Mouse (Mus musculus) heart, embryonic 15.5 days (tissue): Measurements from ENCODE around the gene Syt9. TPM values are rescaled to one million over a fixed set of nuclear protein-coding genes. Genes with fewer than 3 reads are reported as not detected.

Experiments
- ATAC-seq: fragments of 200-750 bp; cut with Nextera tagmentation; replicated peaks from 2 replicates; pipeline ENCODE4 v1.8.0; 2017; ENCODE audit warnings: low read depth, moderate TSS enrichment; ENCODE audit not compliant: insufficient number of reproducible peaks, insufficient read depth, low FRiP score
- H3K27ac ChIP-seq: fragments of 300-500 bp; sonication (generic); 2 replicates; pipeline ENCODE4 v1.5.1; 2015; ENCODE audit warnings: mild to moderate bottlenecking, inconsistent platforms
- H3K27me3 ChIP-seq: fragments of 300-500 bp; sonication (generic); 2 replicates; pipeline ENCODE4 v1.6.1; 2015; ENCODE audit warnings: inconsistent platforms
- H3K36me3 ChIP-seq: fragments of 300-500 bp; sonication (generic); 2 replicates; pipeline ENCODE4 v1.6.1; 2015; ENCODE audit warnings: mild to moderate bottlenecking, inconsistent platforms
- H3K4me1 ChIP-seq: fragments of 300-500 bp; sonication (generic); replicated peaks from 2 replicates; pipeline ENCODE4 v1.6.1; 2015; ENCODE audit warnings: inconsistent platforms
- H3K4me2 ChIP-seq: fragments of 300-500 bp; sonication (generic); 2 replicates; pipeline ENCODE4 v1.6.1; 2015; ENCODE audit warnings: inconsistent platforms, mild to moderate bottlenecking, moderate library complexity
- H3K4me3 ChIP-seq: fragments of 300-500 bp; sonication (generic); 2 replicates; pipeline ENCODE4 v1.5.1; 2015; ENCODE audit warnings: mild to moderate bottlenecking, inconsistent platforms
- H3K9ac ChIP-seq: fragments of 300-500 bp; sonication (generic); 2 replicates; pipeline ENCODE4 v1.6.1; 2015; ENCODE audit warnings: mild to moderate bottlenecking, inconsistent platforms
- H3K9me3 ChIP-seq: fragments of 300-500 bp; sonication (generic); replicated peaks from 2 replicates; pipeline ENCODE4 v1.6.1; 2016; ENCODE audit warnings: inconsistent platforms
- WGBS: fragments of 180-500 bp; shearing (Covaris S2); methylation state at CpG from one replicate; pipeline ENCODE4 v1.1.7; 2015; ENCODE audit warnings: mixed read lengths; 5-methylcytosine and 5-hydroxymethylcytosine counted together
- polyA plus RNA-seq: library from polyadenylated mRNA; unstranded; fragments of >200 nt; fragmentation: Nextera tagmentation; extraction: Ambion mirVana; gene quantifications from 2 replicates; pipeline ENCODE4 v1.2.1, GENCODE M21; 2015

The Syt9 gene
- polyA plus RNA-seq, 1 experiment from 2014 or later, result 0.31 TPM

DNA sequence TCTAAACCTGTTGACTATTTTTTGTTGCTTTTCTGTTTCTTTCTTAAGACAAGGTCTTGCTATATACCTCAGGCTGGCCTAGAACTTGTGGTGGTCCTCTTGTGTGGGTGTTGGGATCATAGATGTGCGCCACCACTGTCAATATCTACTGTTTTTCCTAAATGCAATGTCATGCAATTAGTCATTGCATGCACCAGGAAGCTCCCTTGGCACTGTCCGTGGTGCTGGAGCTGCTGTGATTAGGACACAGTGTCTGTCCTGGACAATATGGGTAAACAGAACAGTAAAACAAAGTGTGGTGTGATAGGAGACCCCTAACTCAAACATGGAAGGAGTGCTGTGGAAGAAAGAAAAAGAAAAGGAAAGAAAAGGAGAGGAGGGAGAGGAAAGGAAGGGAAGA, 22.2 kb downstream of the Syt9 start:
- Histone ChIP-seq H3K4me1 (no peaks in the 10 kb centered on the region), H3K36me3 (no peaks in the 10 kb centered on the region), H3K9me3 (no peaks in the 10 kb centered on the region), H3K4me2 (no peak overlapping the region), H3K9ac (no peak overlapping the region), H3K27ac (no peak overlapping the region), H3K27me3 (no peaks in the 10 kb centered on the region), H3K4me3 (no peak overlapping the region)
- no peak for ATAC-seq
- WGBS, result 50% methylated on average over 2 of the region's 2 CpGs

DNA sequence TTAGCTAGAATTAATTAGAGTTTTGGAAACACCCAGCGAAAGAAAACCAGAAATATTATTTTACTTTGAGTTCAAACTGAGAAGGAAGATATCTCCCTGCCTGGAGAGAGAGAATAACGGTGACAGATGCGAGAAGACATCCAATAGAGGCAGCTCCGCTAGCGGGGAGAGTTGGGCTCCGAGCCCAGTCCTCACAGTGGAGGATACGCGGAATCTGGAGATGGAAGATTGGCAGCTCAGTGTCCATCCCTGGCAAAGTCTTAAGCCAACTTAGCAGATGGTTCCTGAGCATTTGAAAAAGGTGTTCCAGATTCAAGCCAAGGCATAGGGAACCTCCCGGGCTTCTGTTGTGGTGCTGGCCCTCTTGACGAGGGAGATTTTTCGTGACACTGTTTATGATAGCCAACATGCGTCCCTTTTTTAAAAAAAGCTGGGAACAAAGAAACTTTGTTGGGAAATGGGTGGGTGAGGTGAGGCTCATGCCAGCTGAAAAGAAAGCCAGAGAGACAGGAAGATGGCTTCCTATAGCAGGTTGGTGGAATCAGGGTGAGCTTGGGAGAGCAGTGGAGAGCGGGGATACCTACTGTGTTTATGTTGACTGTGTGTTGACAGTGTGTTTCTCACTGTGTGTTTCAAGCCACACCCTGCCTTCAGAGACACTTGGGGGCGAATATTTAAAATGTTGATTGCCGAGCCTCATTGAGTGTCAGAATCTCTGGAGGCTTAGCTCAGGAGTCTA, 29.7 kb downstream of the Syt9 start:
- no peak for ATAC-seq
- Histone ChIP-seq H3K27me3 (no peaks in the 10 kb centered on the region), H3K9ac (no peak overlapping the region), H3K36me3 (no peaks in the 10 kb centered on the region), H3K9me3 (no peaks in the 10 kb centered on the region), H3K27ac (no peak overlapping the region), H3K4me1 (no peaks in the 10 kb centered on the region), H3K4me3 (no peak overlapping the region), H3K4me2 (no peak overlapping the region)
- WGBS, result 77% methylated on average over 15 of the region's 15 CpGs

DNA sequence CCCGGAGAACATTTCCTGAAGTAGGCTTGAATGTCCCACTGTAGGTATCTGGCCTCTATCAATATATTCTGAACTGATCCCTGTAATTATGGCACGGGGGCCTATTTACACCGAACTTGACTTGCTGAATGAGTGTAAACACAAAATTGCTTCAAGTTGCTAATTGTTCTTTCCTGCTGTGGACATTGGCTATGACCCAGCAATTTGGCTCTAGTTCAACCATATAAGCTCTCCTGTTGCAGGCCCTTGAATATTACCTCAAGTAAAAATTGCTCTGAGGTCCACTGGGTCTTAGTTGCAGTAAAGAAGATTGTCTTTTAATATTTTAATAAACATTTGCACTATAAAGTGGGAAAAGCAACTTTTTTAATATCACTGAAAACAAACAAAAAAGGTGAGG, 32.7 kb downstream of the Syt9 start:
- Histone ChIP-seq H3K4me2 (no peak overlapping the region), H3K9me3 (no peaks in the 10 kb centered on the region), H3K27ac (no peak overlapping the region), H3K9ac (no peak overlapping the region), H3K4me1 (no peaks in the 10 kb centered on the region), H3K36me3 (no peaks in the 10 kb centered on the region), H3K4me3 (no peak overlapping the region), H3K27me3 (no peaks in the 10 kb centered on the region)
- no peak for ATAC-seq
- 81% methylated on average over 3 of the region's 3 CpGs for WGBS

DNA sequence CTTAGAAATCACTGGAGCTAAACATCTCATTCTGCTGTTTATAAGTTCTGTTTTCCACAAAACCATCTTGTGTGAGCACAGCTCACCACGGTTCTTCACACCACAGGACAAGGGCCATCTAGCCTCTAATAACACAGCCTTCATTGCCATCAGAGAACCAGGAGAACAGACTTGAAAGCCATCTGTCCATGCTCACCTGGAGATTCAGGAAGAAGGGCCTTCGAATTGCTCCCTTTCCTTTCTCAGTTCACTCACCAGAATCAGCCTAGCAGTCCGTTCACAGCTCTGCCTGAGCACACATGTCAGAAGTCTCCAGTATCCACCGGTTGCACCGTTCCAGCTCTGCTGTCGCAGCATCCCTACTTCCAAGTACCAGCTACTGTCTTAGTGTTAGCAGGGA, 44.4 kb downstream of the Syt9 start:
- no peak overlapping the region for H3K27ac ChIP-seq
- H3K36me3 ChIP-seq, result no peaks in the 10 kb centered on the region
- no peak overlapping the region for H3K4me3 ChIP-seq
- H3K9ac ChIP-seq, result no peak overlapping the region
- 84% methylated on average over 6 of the region's 6 CpGs for WGBS
- no peak for ATAC-seq
- H3K4me1 ChIP-seq, result no peaks in the 10 kb centered on the region
- H3K27me3 ChIP-seq, result no peaks in the 10 kb centered on the region
- H3K9me3 ChIP-seq, result no peaks in the 10 kb centered on the region
- H3K4me2 ChIP-seq, result no peak overlapping the region

DNA sequence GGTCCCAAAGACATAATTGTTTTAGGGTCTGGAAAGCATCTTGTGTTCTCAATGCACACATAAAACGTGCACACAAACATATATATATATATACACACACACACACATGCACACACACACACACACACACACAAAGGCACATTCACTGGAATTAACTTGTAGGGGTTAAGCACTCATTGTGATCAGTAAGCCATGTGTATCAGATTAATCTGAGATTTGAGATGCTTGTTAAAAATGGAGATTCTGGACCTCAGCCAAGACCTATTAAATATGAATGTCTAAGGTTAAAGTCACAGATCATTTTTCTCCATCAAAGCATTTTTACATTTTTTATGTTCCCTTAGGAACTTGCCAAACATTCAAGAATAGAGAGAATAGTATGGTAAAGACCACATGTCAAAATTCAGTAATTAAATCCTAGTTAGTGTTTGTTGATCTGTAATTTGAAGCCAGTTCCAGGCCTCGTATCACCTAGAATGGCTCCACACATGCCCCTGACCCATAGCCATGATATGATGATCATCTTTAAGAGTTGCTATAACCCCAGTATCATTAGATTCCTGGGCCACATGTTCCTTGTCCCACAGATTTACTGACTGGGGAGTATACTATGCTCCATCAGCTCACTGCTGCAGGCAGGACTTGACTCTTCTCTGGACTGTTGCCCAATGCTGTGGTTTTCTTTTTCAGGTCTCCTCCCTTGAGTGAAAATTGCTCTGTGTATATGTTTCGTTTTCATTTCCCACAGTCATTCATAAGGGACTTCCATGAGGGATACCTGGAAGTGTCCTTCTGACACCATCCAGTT, 46.7 kb downstream of the Syt9 start:
- H3K27me3 ChIP-seq, result no peaks in the 10 kb centered on the region
- ATAC-seq, result no peak
- no peaks in the 10 kb centered on the region for H3K4me1 ChIP-seq
- no peak overlapping the region for H3K27ac ChIP-seq
- no peak overlapping the region for H3K9ac ChIP-seq
- WGBS, result 52% methylated on average over 3 of the region's 3 CpGs
- no peaks in the 10 kb centered on the region for H3K36me3 ChIP-seq
- no peak overlapping the region for H3K4me2 ChIP-seq
- H3K9me3 ChIP-seq, result no peaks in the 10 kb centered on the region
- H3K4me3 ChIP-seq, result no peak overlapping the region

DNA sequence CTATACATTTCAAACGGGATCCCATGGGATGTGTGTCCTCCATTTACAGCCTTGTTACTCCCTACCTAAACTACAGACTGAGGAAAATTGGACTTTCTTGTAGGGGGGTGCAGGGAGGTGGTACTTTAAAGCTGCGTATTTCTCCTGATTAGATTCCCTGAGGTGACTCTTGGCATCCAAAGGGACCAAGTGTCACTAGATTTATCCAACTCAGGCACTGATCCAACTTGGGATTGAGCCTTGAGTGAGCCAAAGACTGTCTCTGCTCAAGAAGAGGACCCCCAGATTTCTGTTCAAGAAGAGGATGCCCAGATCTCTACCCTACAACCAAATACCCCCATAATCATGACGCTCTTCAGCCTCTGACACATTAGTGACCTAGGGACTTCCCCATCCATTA, 66.9 kb downstream of the Syt9 start:
- no peak for ATAC-seq
- Histone ChIP-seq H3K4me3 (no peak overlapping the region), H3K4me1 (no peaks in the 10 kb centered on the region), H3K9ac (no peak overlapping the region), H3K4me2 (no peak overlapping the region), H3K27ac (no peak overlapping the region), H3K9me3 (no peaks in the 10 kb centered on the region), H3K36me3 (no peaks in the 10 kb centered on the region), H3K27me3 (no peaks in the 10 kb centered on the region)
- WGBS, result 84% methylated on average over 3 of the region's 3 CpGs

DNA sequence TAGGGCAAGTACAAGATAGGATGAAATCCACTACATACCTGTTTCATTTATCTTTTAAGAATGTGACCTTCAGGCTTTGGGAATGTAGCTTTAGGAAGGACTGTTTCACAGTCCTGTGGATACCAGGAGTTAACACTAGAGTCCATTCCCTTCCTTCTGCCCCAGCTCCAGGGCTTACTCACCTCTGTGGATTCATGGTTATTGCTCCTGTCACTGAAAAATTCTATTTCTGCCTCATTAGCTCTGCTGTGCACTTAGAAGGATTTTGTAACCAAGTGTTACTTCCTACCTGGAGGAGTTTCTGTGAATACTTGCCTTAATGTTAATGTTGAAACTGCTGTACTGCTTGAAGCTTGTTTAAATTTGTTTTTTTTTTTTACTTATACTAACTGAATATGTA, 74.1 kb downstream of the Syt9 start:
- Histone ChIP-seq H3K27me3 (no peaks in the 10 kb centered on the region), H3K27ac (no peak overlapping the region), H3K9ac (no peak overlapping the region), H3K36me3 (no peaks in the 10 kb centered on the region), H3K4me2 (no peak overlapping the region), H3K9me3 (no peaks in the 10 kb centered on the region), H3K4me1 (no peaks in the 10 kb centered on the region), H3K4me3 (no peak overlapping the region)
- ATAC-seq, result no peak

DNA sequence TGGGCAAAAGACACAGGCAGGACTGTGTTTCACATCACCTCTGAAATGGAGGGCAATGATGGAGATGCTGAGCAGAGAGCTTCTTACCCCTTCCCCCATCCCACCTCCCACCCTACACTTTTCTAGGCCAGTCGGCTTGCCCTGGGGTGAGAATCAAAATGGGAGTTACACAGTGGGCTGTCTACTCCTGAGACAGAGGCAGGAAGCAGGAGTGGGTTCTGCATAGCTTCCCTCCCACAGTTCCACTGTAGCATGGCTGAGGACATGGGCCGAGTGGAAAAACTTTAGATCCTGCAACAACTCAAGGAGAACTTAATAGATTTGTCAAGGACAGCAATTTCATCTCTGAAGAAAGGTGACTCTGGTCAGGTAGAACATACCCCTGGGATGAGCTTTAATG, 84.1 kb downstream of the Syt9 start:
- Histone ChIP-seq H3K4me3 (no peak overlapping the region), H3K4me1 (no peaks in the 10 kb centered on the region), H3K9ac (no peak overlapping the region), H3K27ac (no peak overlapping the region), H3K4me2 (no peak overlapping the region), H3K36me3 (no peaks in the 10 kb centered on the region), H3K9me3 (no peaks in the 10 kb centered on the region), H3K27me3 (no peaks in the 10 kb centered on the region)
- 66% methylated on average over 2 of the region's 2 CpGs for WGBS
- no peak for ATAC-seq

DNA sequence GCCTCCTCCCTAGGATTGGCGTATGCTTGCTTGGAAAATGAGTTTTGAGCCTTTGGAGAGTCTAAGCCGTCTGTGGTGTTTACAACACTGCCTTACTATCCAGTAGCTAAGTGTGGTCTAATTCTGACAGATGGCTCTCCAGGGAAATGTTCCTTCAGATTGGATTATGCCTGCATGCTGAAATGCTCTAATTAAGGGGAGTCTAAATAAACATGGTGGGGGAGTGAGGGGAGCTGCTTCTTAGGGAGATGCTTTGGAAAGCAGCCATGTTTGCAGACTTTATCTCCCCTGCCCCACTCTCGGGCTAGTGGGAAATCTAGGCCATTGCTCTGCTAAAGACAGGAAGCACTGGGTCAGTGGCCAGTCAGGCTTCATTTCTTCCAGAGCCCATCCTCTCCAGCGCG, 84.6 kb downstream of the Syt9 start:
- no peak for ATAC-seq
- H3K4me3 ChIP-seq, result no peak overlapping the region
- 48% methylated on average over 5 of the region's 5 CpGs for WGBS
- no peak overlapping the region for H3K9ac ChIP-seq
- H3K4me2 ChIP-seq, result no peak overlapping the region
- H3K36me3 ChIP-seq, result no peaks in the 10 kb centered on the region
- no peaks in the 10 kb centered on the region for H3K9me3 ChIP-seq
- no peaks in the 10 kb centered on the region for H3K4me1 ChIP-seq
- H3K27ac ChIP-seq, result no peak overlapping the region
- H3K27me3 ChIP-seq, result no peaks in the 10 kb centered on the region

DNA sequence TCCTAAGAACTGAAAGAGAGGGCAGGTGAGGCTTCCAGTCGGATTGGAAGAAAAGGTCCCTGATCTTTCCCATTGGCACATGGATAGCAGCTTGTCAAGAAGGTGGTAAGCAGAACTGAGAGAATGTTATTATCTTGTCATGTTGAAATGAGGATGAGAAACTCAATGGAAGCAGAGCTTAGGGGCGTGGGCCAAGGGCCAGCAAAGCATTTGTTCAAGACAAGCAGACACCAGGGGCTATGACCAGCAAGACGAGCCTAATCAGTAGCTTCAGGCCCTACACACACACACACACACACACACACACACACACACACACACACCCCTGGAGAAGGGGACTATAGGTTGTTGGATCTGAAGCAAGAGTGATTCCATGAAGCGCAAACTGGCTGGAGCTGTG, 90.6 kb downstream of the Syt9 start:
- no peak for ATAC-seq
- Histone ChIP-seq H3K36me3 (no peaks in the 10 kb centered on the region), H3K9me3 (no peaks in the 10 kb centered on the region), H3K4me3 (no peak overlapping the region), H3K27me3 (no peaks in the 10 kb centered on the region), H3K4me2 (no peak overlapping the region), H3K27ac (no peak overlapping the region), H3K4me1 (no peaks in the 10 kb centered on the region), H3K9ac (no peak overlapping the region)
- 63% methylated on average over 4 of the region's 4 CpGs for WGBS

DNA sequence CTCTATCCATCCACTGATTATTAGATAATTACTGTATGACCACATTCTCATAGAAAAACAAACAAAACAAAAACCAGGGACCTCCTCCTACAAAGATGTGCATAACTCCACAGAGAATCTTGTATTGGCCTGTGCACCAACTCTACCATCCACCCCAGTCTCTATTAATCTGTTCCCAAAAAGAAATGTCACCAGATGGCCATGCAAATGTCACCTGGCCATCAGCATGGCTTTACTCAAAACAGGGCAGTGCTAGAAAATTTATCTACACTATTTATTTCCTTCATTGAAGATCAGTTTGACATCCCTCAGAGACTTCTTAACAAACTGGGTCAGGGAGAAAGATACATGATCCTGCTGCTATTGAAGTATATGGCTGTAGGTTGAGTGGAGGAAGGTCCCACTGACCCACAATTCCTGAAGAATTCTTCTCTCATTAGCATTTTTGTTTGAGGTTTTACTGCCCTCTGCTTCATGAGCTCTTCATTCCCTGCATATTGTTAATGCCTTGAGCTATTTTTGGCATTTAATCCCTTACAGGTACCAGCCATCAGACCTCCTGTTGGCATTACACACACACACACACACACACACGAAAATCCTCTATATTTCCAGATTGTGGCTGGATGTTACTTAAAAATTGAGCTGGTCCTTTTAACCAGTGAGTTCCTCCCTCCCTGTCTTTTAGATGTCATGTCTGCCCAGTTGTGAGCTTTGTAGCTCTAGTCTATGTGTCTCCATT, 91.3 kb downstream of the Syt9 start:
- H3K36me3 ChIP-seq, result no peaks in the 10 kb centered on the region
- H3K9ac ChIP-seq, result no peak overlapping the region
- no peak overlapping the region for H3K27ac ChIP-seq
- no peak overlapping the region for H3K4me3 ChIP-seq
- WGBS, result 69% methylated on average over 1 of the region's 1 CpGs
- no peaks in the 10 kb centered on the region for H3K4me1 ChIP-seq
- no peak overlapping the region for H3K4me2 ChIP-seq
- H3K9me3 ChIP-seq, result no peaks in the 10 kb centered on the region
- ATAC-seq, result no peak
- no peaks in the 10 kb centered on the region for H3K27me3 ChIP-seq
